Mouse (Mus musculus): ENCODE data around the gene Zbtb7a.
A peak's percentile ranks its signal among the peaks of the same experiment; 100 is the strongest.

Gene Zbtb7a

DNA sequence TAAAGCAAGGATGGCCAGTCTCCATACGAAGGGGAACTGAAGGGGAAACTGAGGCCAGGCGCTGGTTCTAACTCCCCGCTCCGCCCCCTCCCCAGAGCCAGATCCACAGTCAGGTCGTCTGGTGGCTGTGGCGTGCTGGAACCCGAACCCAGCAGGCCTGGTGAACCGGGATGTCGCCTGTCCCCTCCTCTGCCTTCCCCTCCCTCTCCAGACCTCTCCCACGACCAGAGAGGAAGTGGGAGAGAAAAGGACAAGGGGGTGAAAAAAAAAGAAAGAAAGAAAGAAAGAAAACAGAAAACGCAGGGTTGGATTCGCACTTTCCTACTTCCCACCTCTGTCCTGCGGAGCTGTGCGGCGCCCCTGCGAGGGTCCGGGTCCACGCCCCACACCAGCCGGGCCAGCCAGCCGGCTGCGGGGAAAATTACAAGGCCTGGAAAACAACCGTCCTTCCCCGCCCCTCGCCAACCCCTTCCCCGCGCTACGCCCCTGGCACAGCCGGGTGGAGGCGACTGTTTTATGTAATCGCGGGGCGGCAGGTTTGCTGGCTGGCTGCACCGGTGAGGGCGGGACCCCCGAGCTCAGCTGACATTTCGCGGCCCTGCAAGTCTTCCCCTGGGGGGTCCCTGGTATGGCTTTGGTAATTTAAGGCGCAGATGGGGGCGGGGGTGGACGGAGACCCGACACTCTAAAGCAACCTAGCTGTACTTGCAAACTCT lies at the start of gene Zbtb7a:
Gene Zbtb7a, plus strand, starts transcription at position 255 of the 716 bp plus-strand sequence.
- DNase-seq, result peak; percentile 63 to 70

DNA sequence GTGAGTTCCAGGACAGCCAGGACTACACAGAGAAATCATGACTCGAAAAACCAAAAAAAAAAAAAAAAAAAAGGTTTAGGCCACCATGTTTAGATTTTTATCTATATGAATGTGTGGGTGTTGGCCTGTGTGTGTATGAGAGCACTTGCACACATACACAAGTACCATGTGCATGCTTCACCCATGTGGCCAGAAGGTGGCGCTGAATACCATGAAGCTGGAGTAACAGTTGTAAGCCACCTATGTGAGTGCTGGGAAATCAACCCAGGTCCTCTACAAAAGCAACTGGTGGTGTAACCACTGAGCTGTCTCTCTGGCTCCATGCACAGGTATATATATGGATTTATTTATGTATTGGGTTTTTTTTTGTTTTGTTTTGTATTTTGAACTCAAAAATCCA lies 48.0 kb upstream of the Zbtb7a start:
- DNase-seq, result peak; percentile 21 to 24

DNA sequence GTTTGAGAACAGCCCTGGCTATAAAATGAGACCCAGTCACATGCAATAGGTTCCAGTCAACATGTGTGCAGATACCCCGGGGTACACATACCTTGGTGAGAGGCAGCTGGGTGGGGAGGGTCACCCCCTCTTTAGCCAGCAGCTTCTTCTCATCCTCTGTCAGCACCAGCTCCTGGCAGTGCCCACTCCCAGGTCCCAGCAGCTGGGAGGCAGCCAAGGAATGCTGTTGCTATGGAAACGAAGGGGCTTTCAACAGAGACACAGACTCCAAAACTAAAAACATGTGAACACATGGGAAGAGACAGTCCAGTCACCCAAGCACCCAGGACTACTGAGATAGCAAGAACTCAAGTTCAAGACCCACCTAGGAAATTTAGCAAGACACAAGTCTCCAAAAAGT lies 45.8 kb upstream of the Zbtb7a start:
- DNase-seq, result no peak

DNA sequence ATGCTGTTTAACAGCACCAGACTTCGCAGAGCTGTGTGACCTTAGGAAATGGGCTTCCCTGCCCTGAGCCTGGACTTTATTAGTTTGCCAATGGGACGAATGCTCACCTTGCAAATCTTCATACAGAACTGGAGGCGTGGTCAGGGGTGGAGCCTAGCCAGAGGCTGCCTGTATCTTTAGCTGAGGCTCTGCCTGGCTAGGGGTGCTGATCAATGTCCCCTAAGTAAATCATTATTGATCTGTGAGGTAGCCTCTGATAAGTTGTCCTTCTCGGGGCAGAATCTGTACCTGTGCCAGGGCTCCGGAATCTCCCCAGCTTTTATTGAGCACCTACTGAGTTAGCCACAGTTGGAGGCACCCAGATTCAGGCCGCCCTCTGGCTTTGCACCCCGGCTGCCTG lies 44.4 kb upstream of the Zbtb7a start:
- no peak for DNase-seq

DNA sequence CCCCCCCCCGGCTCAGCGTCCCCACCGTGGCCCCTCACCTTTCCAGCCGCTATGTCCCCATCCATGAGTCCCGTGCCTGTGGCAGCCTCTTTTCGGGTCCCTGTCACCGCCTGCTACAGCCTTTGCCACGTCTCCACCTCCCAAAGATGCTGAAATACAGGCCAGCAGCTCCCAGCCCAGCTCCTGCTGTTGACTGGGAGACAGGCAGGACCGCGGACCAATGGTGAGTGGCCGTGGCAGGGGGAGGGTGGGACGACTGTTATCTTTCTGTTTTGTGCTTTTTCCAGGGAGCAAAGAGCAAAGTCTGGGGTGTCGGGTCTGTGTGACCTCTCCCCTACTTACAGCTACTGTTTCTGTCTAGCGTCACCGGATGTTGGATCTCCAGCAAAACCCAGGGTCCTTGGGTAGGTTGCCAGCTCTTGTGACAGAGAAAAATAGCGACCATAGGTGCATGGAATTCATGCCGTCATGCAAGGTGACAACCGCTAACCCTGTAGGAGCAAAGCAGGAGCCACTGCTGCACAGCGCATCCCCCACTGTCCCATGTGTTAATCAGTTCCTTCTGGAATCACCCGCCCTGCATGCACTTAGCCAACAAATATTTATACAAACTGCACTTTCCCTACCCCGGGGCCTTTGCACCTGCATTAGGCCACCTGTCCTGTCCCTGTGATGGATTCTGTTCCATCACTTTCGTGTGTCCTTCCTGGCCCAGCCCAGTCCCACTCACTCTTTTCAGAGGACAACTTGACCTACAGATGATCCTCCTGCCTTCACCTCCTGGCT lies 42.4 kb upstream of the Zbtb7a start:
- DNase-seq, result no peak

DNA sequence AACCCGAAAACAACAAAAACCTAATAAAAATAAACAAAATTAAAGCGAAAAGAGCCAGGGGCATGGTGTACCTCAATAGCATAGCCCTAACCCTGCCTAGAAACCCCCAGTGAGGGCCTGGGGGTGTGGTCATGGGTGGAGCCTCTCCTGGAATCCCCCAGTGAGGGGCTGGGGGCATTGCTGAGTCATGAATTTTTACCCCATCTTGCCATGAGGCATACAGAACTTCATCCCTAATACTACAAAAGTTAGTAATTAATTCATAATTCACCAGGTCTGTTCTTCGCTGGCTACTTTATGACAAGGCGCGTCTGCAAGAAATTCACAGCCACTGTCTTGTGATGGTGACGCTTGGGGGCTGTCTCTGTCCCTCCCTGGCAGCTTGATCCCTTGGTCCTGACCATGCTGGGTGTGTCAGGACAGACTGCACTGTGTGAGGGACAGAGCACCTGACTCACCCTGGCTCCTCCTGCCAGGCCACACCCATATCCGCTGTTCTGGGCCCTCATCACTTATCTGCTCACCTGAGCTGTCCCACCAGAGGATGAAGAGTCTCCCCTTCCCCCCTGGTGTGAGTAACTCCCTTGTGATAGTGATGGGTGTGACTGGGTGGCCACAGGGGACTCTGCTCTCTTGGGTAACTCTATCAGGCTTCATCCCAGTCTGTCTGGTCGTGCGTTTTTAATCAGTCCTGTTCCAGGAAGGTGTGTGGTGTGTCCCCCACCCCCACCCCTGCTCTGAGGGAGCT lies 39.9 kb upstream of the Zbtb7a start:
- no peak for DNase-seq

DNA sequence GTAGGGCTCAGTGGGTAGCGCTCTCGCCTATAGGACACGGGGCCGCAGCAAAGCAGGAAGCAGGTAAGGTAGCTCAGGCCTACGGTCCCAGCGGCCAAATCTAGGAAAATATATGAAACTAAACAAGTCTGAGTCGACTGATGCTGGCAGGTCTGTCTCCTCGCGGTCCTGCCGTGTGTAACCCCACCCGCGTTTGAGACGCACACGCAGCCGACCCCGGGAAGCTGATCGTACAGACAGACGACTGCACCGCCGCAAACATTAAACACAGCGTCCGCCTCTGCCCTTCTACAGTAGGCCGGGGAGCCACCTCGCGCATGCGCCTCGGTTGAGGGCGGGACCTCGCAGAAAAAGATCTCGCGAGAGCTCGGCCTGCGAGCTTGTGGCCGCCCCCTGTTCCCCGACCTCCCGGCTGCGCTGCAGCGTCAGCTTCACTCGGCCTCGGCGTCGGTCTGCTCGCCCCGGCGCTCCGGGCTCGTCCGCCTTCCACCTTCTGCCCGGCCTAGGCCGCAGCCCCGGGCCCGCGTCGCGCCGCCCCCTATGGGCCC lies 29.4 kb upstream of the Zbtb7a start, which contains the start of gene Map2k2:
Gene Map2k2, plus strand, starts transcription at position 351 of the 548 bp plus-strand sequence.
- DNase-seq, result peak; percentile 96 to 98

DNA sequence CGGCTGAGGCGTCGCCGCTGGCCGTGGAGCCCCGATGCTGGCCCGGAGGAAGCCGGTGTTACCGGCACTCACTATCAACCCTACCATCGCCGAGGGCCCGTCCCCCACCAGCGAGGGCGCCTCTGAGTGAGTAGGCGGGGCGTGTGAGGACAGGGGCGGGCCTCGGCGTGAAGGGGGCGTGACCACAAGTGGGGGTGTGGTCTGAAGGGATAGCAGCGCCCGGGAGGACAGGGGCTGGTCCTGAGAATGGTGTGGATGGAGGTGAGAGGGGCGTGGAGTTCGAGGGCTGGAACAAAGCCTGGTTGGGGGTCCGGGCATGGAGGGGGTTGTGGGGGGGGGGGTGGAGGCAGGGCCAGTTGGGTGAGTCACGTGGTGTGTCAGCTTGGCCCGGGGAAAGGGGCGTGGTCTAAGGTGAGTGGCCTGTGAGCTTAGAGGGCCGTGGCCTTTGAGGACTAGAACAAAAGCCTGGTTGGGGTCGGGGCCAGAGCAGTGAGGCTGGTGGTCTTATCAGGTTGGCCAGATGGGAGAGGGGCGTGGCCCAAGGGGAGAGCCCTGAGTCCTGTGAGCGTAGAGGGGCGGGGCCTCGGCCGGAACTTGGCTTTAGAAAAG lies 28.8 kb upstream of the Zbtb7a start:
- peak; percentile 85 to 88 for DNase-seq

DNA sequence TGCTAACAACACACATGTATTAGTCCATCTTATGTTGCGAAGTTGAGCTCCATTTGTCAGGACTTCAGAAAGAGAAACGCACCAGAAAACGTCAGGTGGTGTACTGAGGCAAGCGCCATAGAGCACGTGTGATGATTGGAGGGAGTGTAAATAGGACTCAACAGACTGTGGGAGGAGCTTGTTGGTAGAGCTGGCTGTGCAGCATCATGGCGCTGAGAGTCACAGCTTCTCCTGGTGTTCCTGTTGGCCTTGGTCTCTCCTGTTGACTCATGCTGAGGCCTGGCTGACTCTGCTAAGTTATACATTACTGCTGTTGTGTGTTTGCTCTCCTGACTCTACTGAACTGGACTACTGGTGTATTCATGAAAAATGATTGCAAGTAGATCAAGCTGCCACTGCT lies 22.1 kb upstream of the Zbtb7a start:
- no peak for DNase-seq

DNA sequence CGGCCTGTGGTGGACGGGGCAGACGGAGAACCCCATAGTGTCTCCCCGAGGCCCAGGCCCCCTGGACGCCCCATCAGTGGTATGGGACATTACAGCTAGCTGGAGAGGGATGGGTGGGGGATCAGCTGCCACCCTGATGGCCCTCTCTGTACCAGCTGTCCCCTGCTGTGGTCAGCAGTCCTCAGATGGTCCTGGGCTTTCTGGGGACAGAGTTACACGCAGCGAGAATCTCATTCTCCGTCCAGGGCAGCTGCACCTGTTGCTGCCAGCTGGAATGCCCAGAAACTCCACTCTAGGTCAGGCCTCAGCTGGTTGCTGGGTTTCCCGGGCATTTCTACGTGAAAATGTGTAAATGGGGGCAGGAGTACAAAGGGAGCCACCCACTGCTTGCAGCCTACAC lies 15.4 kb upstream of the Zbtb7a start:
- DNase-seq, result no peak

DNA sequence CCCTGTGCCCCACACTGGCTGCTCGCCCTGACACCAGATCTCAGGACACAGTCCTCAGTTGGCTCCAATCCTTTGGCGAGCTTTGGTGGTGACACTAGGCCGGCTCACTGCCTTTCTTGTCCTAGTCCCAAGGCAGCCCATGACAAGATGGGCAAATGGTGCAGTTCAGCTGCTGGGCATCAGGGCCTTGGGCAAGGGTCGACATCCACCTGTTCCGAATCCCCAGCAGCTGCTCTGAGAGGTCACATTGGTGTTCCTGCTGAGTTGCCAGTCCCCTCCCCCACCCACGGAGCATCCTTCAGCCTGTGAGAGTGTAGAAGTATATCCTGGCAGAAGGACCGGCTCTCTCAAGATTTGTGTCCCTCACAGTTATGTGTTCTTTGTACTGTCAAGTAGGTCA lies 14.4 kb upstream of the Zbtb7a start:
- no peak for DNase-seq

DNA sequence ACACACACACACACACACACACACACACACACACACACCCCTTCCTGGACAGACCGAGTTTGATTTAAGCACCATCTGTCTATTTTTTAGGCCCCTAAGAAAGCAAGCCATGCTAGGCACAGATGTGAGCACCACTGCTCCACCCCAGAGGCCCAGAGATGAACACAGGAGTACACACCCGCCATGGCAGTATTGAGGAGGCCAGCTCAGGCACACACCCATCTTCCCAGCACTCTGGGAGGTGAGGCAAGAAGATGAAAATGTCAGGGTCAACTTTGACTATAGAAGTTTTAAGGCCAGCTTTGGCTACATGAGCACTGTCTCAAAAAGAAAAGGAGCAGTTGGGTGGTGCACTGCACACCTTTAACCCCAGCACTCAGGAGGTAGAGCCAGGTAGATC lies 12.1 kb upstream of the Zbtb7a start:
- DNase-seq, result no peak

DNA sequence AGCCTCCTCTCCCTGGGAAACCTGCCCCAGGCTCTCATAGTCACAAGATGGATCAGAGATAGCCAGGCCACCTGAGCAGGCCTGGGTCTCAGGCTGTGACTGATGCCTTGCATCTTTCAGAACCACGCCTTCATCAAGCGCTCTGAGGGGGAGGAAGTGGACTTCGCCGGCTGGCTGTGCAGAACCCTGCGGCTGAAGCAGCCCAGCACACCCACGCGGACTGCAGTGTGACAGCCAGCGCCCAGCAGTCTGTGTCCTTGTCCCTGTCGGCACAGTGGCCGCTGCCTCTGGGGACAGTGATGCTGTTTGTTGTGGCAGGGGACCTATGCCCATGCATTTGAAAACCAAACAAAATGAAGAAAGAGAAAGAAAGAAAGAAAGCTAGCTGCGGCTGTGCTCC lies 11.5 kb upstream of the Zbtb7a start:
- DNase-seq, result no peak

DNA sequence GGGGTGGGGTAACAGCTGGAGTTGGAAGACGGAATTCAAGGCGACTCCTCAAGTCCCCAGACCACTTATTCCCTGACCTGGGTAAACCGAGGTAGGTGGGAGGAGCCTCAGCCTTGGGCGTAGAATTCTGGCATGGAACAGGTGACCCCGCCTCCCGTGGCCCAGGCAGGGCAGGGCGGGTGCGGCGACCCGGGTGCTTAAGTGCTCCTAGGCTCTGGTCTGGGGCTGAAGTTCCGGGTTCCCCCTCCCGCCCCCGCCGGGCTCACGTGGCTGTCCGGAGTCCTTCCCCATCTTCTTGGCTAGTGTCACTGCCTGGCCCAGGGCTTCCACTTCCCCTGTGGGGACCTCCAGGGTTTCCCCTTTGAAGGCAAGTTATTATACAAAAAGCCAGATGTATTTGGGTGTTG lies 836 bp upstream of the Zbtb7a start:
- DNase-seq, result peak; percentile 91 to 92

DNA sequence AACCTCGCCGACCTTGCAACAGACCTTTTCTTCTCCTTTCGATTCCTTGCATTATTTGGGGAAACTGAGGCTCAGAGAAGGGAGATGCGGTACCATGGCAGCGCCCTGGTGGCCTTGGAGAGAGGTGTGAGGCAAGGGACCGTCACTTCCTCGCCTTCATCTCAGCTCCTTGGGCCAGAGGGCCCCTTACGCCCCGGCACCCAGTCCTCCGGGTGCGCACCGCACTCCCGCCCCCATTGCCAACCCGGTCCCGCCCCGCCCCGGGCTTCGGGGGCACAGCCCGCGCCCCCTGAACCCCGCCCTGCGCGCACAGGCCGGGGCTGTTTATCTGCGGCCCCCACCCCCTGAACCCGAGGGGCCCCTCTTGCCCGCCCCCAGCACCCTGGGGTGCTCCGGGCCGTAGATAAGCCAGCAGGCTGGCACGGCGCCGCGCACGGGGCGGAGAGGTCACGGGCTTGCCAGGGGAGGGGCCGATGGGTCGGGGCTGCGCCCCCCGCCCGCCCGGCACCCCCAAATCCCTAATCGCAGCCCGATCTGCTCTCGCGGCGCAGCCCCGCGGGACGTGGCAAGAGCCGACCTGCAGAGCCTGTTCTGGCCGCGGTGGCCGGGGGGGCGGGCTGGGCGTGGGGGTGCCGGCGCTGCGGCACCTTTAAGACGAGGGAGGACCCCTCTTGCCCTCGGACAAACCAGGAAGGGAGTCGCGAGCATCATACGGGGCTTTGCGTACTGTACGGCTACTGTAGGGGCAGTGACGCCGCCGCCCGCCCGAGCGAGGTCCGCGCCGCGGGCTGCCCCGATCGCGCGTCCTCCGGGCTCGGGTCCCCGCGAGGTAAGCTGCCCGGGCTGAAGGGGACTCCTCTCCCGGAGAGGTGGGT lies 1.0 kb downstream of the Zbtb7a start:
- peak; percentile 85 to 89 for DNase-seq

DNA sequence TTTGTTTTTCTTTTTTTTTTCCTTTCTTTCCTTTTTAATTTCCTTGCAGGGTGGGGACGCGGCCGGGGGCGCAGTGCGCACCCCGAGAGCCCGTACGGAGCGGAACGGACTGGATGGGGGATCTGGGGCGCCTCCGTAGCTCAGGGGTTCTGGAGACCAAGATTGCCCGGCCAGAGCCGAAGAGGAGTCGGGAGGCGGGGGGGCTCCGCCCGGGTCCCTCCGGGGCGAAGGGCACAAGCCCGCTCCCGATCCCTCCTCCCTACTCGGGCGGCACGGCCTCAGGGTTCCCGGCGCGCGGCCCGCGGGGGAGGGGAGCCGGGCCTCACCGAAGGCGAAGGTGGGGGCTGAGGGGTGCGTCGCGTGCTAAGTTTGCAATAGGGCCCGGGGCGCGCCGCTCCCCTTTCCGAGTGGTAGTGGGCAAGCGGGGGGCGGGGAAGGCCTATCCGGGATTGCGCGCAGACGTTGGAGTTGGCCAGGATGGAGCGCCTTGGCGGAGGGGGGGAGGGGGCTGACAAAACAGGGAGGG lies 1.7 kb downstream of the Zbtb7a start:
- DNase-seq, result peak; percentile 77

DNA sequence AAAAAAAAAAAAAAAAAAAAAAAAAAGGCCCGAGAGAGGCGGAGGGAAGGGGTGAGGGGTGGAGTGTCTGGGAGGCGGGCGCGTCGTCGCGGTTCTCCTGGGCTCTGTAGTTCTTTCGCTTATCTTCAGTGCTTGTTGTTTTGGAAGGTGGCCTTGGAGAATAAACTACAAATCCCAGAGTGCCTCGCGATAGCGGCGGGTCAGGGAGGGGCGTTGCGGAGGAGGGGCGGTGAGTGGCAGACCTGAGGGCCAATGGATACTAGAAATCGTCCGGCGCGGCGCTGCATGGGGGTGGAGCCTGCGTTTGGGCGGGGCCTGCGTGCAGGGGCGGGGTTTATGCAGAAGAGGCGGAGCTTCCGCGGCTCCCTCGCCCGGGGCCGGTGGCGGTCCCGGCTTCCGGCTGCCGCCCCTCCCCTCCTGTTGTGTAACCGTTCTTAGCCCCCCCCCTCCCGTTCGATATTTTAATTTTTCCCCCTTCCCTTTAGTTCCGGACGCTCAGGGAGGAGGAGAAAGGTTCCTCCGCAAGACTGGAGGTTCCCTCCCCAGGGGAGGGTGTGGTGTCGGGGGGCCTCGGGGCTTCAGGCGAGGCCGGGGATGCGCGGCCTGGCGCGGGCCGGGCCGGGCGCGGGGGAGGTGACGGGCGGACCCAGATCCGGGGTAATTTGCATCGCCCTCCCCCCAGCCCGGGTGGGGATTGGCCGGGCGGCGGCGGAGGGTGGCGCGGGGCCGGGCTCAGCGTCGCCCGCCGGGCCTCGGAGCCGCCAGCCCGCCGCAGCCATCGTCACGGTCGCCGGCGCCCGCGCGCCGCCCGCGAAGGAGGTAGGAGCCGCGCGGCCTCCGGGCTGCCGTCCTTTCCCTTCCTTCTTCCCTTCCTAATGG lies 2.5 kb downstream of the Zbtb7a start:
- DNase-seq, result peak; percentile 99

DNA sequence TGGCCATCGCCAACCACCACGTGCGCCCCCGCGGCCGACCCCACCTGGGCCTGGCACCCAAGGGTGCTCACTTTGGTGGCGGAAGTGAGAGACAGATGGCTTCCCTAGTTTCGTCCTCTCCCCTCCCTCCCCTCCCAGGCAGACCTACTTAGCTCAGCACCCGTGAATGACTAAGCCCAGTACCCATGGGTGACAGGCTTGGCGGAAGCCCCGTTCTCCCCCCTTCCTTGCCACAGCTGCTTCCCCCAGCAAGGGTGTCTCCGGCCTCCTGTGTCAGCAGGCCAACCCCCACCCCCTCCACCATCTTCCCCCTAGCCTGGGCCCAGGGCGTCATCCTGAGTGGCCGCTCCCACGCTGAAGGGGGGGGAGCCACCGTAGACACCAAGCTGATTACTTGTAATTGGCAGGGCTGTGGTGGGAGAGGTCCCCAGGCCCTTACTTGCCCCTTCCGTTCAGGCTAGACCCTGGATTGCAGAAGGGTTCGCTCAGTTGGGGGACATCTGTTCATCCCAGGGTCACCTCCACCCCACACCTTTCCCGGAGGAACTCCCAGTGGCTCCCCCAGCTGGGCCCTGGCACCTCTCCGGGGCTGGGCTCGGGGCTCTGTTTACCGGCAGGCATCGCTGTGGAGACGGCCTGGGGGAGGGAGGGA lies 3.2 kb downstream of the Zbtb7a start:
- DNase-seq, result peak; percentile 52 to 53

DNA sequence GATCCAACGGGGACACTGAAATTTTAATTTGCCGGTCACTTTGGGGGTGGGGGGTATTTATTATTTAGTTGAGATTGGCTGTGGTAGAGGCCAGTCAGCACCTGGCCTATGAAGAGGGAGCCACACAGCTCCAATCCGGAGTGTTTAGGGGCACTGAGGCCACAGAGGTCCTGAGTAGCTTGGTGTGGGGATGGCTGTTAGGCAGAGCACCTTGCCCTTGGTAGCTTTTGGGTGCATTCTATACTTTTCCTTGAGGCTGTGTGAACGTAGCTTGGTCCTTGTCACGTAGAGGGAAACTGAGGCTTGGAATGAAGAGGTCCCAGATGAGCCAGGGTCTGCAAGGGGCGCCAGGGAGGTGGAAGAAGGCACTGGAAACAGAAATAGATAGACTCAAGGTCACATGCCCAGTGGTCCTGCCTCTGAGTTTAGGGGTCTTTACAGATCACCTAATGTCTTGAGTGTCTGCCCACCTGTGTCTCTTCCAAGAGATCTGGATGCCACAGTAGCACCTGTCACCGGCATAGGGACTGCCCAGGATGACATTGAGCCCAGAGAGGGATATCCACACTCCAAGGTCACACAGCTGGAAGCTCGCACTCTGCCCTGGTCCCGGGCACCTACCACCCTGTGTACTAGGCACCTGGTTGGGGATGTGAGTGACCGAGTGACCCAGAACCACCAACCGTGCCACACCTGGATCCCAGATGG lies 4.0 kb downstream of the Zbtb7a start:
- DNase-seq, result no peak
